Mouse (Mus musculus) heart, adult 2 months (tissue): Measurements from ENCODE around the gene Zswim4.

Experiments used
- CTCF ChIP-seq: fragments of 200-600 bp; IDR thresholded peaks from 2 replicates; pipeline ENCODE4 v1.8.1; 2022; ENCODE audit warnings: antibody characterized with exemption, mild to moderate bottlenecking, moderate library complexity
- EP300 ChIP-seq: fragments of 200-500 bp; IDR thresholded peaks from 2 replicates; pipeline ENCODE4 v1.6.1; 2011; ENCODE audit warnings: low read depth, low read length, control low read depth; ENCODE audit not compliant: insufficient read depth
- POLR2A ChIP-seq: fragments of 200-500 bp; IDR thresholded peaks from 2 replicates; pipeline ENCODE4 v1.6.1; 2011; ENCODE audit warnings: mild to moderate bottlenecking, low read depth, low read length, control low read depth; ENCODE audit not compliant: insufficient read depth

DNA sequence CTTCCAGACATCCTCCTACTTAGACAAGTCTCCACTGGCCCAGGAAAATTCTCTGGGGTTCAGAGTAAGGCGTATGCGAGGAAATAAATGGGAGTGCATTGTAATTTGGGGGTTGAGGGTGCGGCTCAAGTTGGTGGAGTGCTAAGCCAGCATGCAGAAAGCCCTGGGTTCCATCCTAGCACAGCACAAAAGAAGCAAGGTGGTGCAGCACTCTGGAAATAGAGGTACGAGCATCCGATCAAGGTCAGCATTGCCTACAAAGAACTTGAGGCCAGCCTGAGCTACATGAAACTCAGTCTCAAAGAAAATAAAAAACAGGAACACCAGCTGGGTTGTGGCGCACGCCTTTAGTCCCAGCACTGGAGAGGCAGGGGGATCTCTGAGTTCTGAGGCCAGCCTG, 51.7 kb downstream of the Zswim4 start, which contains the start of gene Nanos3:
- TF ChIP-seq POLR2A (no peak), EP300 (no peak), CTCF (no peak)
